Mouse (Mus musculus) stomach, postnatal 0 days (tissue): ENCODE data around the gene 4930432K21Rik. TPM values are rescaled to one million over a fixed set of nuclear protein-coding genes. Genes with fewer than 3 reads are reported as not detected.
A peak's percentile ranks its signal among the peaks of the same experiment; 100 is the strongest.

Experiments
- ATAC-seq: fragments of 200-750 bp; cut with Nextera tagmentation; 2 replicates; pipeline ENCODE4 v1.8.0; 2017; ENCODE audit not compliant: low FRiP score, low TSS enrichment
- DNase-seq: peaks from one replicate; pipeline ENCODE4 v3.0.0-alpha.2; 2016; ENCODE audit warnings: low spot score
- H3K27ac ChIP-seq: fragments of 300-500 bp; sonication (generic); replicated peaks from 2 replicates; pipeline ENCODE4 v1.5.1; 2014; ENCODE audit warnings: mild to moderate bottlenecking, control low read depth
- H3K27me3 ChIP-seq: fragments of 300-500 bp; sonication (generic); 2 replicates; pipeline ENCODE4 v1.6.1; 2014; ENCODE audit warnings: low read length; ENCODE audit not compliant: control insufficient read depth, insufficient read depth
- H3K36me3 ChIP-seq: fragments of 300-500 bp; sonication (generic); 2 replicates; pipeline ENCODE4 v1.6.1; 2014; ENCODE audit warnings: low read length, mixed read lengths; ENCODE audit not compliant: control insufficient read depth, insufficient read depth
- H3K4me1 ChIP-seq: fragments of 300-500 bp; sonication (generic); replicated peaks from 2 replicates; pipeline ENCODE4 v1.6.1; 2014; ENCODE audit warnings: antibody characterized with exemption; ENCODE audit not compliant: control insufficient read depth, insufficient read depth
- H3K4me2 ChIP-seq: fragments of 300-500 bp; sonication (generic); replicated peaks from 2 replicates; pipeline ENCODE4 v1.6.1; 2014; ENCODE audit warnings: low read depth, mild to moderate bottlenecking, control low read depth, moderate library complexity
- H3K4me3 ChIP-seq: fragments of 300-500 bp; sonication (generic); 2 replicates; pipeline ENCODE4 v1.5.1; 2014; ENCODE audit warnings: low read depth, low read length, control low read depth
- H3K9ac ChIP-seq: fragments of 300-500 bp; sonication (generic); 2 replicates; pipeline ENCODE4 v1.6.1; 2014; ENCODE audit warnings: mild to moderate bottlenecking, low read length, control low read depth, mixed read lengths
- H3K9me3 ChIP-seq: fragments of 300-500 bp; sonication (generic); 2 replicates; pipeline ENCODE4 v1.6.1; 2016; ENCODE audit warnings: low read length; ENCODE audit not compliant: control insufficient read depth
- CTCF ChIP-seq: IDR thresholded peaks from 2 replicates; pipeline ENCODE4 v1.5.1; 2016; ENCODE audit warnings: antibody characterized with exemption, low read depth, mild to moderate bottlenecking, moderate library complexity
- EP300 ChIP-seq: optimal IDR thresholded peaks from 2 replicates; pipeline ENCODE3; 2016; ENCODE audit warnings: antibody characterized with exemption
- WGBS: fragments of 180-500 bp; shearing (Covaris S2); extraction: QIAGEN DNeasy Blood & Tissue Kit; methylation state at CpG from one replicate; pipeline ENCODE4 v1.1.7; 2014; 5-methylcytosine and 5-hydroxymethylcytosine counted together
- polyA plus RNA-seq: library from polyadenylated mRNA; unstranded; fragments of >200 nt; fragmentation: Nextera tagmentation; extraction: Ambion mirVana; gene quantifications from 2 replicates; pipeline ENCODE4 v1.2.1, GENCODE M21; 2015

Gene 4930432K21Rik
- polyA plus RNA-seq, 1 experiment from 2014 or later, result 0.28 TPM

DNA sequence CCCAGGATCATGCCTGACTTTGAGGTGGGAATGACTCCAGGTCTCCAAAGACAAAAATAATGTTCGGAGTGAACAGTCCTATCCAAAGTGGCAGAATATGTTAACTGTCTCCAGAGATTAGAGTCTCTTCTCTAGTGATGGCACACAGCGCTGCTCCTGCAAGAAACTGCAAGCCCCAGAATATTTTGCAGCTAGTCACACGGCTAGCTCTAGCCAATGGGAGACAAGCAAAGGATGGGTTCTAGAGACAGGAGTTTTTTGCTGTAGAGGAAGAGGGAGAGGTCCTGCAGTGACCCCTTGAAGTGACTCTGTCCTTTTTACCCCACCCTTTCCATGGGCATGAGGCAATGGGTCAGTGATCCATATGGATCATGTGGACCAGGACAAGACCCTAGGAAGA lies 10.0 kb upstream of the 4930432K21Rik start:
- Histone ChIP-seq H3K27ac (no peak overlapping the region), H3K4me1 (no peaks in the 10 kb centered on the region), H3K9me3 (no peaks in the 10 kb centered on the region), H3K36me3 (peaks cover 72% of the 10 kb centered on the region), H3K4me3 (no peak overlapping the region), H3K27me3 (no peaks in the 10 kb centered on the region), H3K9ac (no peak overlapping the region), H3K4me2 (no peak overlapping the region)
- TF ChIP-seq EP300 (no peak), CTCF (no peak)
- no peak for DNase-seq
- no peak for ATAC-seq
- 89% methylated on average over 3 of the region's 3 CpGs for WGBS

DNA sequence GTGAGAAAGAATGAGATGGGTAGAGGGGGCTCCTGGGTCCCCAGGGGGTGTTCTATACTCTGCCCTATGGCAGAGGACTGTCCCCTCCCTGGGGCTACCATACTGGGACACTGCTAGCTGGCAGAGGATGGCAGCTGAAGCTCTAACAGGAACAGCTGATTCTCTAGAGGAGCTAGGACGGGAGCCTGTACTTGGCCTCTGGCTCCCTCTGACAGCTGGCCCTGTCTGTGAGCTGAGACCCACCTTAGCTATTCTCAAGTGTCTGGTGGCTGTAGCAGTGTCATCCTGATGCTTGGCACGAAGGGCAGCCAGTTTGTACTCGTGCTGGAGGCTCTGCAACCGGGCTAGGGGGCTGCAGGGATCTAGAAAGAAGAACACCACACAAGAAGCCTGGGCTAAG lies 7.0 kb upstream of the 4930432K21Rik start:
- no peak overlapping the region for H3K27ac ChIP-seq
- no peaks in the 10 kb centered on the region for H3K9me3 ChIP-seq
- H3K4me1 ChIP-seq, result no peaks in the 10 kb centered on the region
- no peak for TF ChIP-seq EP300
- no peak for TF ChIP-seq CTCF
- ATAC-seq (no peak), DNase-seq (no peak)
- no peak overlapping the region for H3K9ac ChIP-seq
- H3K4me2 ChIP-seq, result no peak overlapping the region
- H3K4me3 ChIP-seq, result no peak overlapping the region
- no peaks in the 10 kb centered on the region for H3K27me3 ChIP-seq
- WGBS, result 81% methylated on average over 4 of the region's 4 CpGs
- peaks cover 58% of the 10 kb centered on the region for H3K36me3 ChIP-seq

DNA sequence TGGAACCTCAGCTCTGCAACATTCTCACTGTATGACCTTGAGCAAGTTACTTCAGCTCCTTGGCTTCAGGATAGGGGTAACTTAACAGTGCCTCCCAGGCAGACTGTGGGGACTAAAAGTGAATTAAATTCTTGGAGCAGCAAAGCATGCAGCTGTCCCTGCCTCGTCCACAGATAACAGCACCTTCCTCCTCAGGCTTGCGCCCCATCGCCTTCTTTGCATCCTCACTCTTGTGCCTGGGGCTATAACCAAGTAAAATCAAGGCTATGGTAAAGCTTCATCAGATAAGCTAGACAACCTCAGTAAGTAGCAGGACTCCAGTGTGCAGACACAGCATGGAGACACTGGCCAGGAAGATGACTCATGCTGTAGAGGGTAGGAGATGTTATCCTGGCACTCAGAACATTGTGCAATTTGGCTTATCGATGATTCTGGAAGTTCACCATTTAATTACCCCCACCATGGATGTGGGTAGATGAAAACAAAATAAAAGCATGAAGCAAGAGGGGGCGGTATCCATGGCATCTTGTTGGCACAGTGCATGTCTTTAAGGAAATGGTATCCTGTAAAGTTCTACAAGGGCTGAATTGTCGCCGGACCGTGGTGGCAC lies 3.1 kb upstream of the 4930432K21Rik start:
- H3K4me1 ChIP-seq, result peaks cover 5% of the 10 kb centered on the region; the same call in 1 of the 2 replicates
- no peak overlapping the region for H3K27ac ChIP-seq
- no peak for DNase-seq
- no peak for ATAC-seq
- no peak overlapping the region for H3K4me2 ChIP-seq
- H3K9ac ChIP-seq, result no peak overlapping the region
- no peaks in the 10 kb centered on the region for H3K9me3 ChIP-seq
- H3K27me3 ChIP-seq, result no peaks in the 10 kb centered on the region
- TF ChIP-seq CTCF (no peak), EP300 (no peak)
- 88% methylated on average over 8 of the region's 8 CpGs for WGBS
- H3K4me3 ChIP-seq, result no peak overlapping the region
- peaks cover 26% of the 10 kb centered on the region for H3K36me3 ChIP-seq

DNA sequence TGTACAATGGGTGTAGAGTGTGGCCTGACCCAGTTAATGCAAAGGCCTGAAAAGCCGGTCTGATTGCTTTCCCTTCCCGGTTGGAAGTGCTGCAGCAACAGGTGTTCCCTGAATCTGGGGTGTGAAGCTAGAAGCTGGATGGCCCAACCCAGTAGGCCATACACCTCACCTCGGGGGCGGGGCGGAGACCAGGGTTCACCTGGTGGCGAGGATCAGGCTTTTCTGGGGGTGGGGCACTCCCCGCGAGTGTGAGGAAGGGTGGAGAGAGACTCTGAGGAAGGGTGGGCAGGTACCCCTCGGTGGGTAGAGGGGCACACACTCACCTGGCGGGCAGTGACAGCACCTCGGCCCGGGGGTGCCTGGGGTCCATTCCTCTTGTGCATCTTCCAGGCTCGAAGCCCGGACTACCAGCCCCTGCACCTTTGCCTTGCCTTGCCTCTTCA lies 480 bp upstream of the 4930432K21Rik start:
- peak overlapping the region; percentile 92 for H3K4me2 ChIP-seq
- TF ChIP-seq EP300 (peak; percentile 64), CTCF (no peak)
- H3K9me3 ChIP-seq, result no peaks in the 10 kb centered on the region
- WGBS, result 1% methylated on average over 14 of the region's 14 CpGs
- H3K27me3 ChIP-seq, result no peaks in the 10 kb centered on the region
- DNase-seq (peak; percentile 91), ATAC-seq (peak; percentile 88)
- H3K27ac ChIP-seq, result peak overlapping the region; percentile 95
- H3K36me3 ChIP-seq, result peaks cover 11% of the 10 kb centered on the region
- H3K4me1 ChIP-seq, result peaks cover 5% of the 10 kb centered on the region; the same call in 1 of the 2 replicates
- peak overlapping the region; percentile 66 for H3K4me3 ChIP-seq
- peak overlapping the region; percentile 86 for H3K9ac ChIP-seq

DNA sequence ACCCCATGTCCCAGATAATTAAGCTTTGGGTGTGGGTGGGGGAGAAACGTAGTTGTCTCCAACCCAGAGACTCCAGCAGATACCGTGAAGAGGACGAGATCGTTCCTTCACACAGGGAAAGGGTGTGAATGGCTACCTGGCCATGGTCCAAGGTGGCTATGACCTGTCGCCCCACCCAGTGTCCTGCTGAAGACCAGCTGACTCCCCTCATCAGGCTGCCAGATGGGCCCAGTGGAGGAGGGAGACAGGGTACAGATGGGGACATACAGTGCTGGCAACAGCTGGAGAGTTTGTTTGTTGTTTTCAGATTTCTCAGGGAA lies 666 bp downstream of the 4930432K21Rik start:
- no peak for ATAC-seq
- Histone ChIP-seq H3K36me3 (peaks cover 3% of the 10 kb centered on the region; the same call in 1 of the 2 replicates), H3K4me1 (peaks cover 5% of the 10 kb centered on the region; the same call in 1 of the 2 replicates), H3K9ac (no peak overlapping the region), H3K27me3 (no peaks in the 10 kb centered on the region), H3K4me3 (no peak overlapping the region), H3K9me3 (no peaks in the 10 kb centered on the region), H3K27ac (no peak overlapping the region), H3K4me2 (peak overlapping the region; percentile 92; the same call in 1 of the 2 replicates)
- no peak for DNase-seq
- WGBS, result 81% methylated on average over 5 of the region's 5 CpGs
- no peak for TF ChIP-seq CTCF
- TF ChIP-seq EP300, result no peak

DNA sequence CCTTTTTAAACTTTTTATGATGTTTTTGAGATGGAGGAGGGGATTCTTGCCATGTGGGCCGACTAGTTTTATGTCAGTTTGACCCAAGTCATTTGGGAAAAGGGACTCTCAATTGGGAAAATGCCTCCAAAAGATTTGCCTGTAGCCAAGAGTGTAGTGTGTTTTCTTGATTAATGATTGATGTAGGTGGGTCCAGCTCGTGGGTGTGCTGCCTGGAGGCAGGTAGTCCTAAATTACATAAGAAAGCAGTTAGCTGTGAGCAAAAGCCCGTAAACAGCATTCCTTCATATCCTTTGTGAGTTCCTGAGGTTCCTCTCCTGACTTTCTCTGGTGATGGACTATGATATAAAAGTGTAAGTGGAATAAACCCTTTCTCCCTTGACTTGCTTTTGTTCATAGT lies 1.4 kb downstream of the 4930432K21Rik start:
- Histone ChIP-seq H3K36me3 (no peaks in the 10 kb centered on the region), H3K27me3 (no peaks in the 10 kb centered on the region), H3K9ac (no peak overlapping the region), H3K4me3 (no peak overlapping the region), H3K9me3 (no peaks in the 10 kb centered on the region), H3K27ac (no peak overlapping the region), H3K4me2 (no peak overlapping the region), H3K4me1 (peaks cover 5% of the 10 kb centered on the region; the same call in 1 of the 2 replicates)
- 55% methylated on average over 3 of the region's 3 CpGs for WGBS
- no peak for TF ChIP-seq EP300
- TF ChIP-seq CTCF, result no peak
- no peak for ATAC-seq
- no peak for DNase-seq
